Mouse (Mus musculus): ENCODE results near the gene Fndc3b.

The Fndc3b gene

DNA sequence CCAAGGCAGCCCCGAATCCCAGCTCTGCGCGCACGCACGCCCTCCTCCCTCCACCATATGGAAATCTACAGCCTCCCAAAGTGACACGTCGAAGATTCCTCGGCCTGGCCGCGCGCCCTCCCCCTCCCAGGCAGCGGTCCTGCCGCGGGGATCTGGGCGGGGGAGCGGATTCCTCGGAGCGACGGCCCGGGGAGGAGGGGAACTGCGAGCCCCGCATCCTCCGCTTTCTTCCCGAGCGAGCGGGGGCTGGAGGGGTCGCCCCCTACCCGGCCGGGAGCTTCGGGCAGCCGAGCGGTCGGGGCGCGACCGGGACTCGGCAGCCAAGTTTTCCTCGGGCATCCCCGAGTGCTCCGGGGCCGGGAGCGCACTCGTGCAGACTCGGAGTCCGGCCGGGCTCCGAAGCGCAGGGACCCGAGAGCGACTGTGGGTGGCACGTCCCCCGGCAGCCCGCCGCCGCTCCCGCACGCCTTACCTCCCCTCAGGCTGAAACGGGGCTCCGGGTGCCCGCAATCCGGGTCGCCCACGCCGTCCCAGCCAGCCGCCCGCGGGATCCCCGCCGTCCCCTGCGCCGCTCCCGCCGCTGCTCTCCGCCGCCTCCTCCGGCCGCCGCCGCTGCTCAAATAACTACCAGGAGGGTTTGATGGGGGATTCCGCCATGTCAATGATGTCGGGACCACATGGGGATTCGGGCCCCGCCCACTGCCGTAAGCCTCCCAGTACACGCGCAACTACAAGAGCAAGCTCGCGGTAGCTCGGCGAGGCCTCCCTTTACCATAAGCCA lies at the start of gene Fndc3b:
Fndc3b (minus strand) TSS at position 660 of the 781 bp plus-strand sequence.
- DNase-seq (ENCODE audit: extremely low spot score, low spot score), result peak; percentile 96

- DNase-seq (ENCODE audit: extremely low spot score, low spot score), result no peak
Measured at GRCm38 (mm10) chr3:27760278-27760677, 49.2 kb upstream of the Fndc3b start.

DNA sequence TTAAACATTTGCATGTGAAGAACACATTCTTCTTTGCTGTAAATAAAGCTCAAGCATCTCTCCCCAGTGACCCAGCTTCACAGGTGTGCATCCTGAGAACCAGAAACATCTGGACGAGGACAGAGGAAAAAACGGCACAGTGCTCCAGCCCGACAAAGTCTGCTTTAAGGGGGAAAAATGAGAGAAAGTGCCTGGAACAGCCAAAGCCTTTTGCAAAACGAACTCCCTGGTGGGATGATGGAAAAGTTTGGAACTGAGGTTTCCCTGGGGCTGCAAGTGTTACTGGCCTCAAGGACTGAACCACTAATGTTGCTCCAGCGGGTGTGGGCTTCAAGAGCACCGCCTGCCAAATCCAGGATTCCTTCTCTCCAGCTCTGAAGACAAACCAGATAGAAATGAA lies 47.9 kb upstream of the Fndc3b start:
- no peak for DNase-seq (ENCODE audit: extremely low spot score, low spot score)

- DNase-seq (ENCODE audit: extremely low spot score, low spot score), result no peak
Measured at GRCm38 (mm10) chr3:27751657-27752056, 40.5 kb upstream of the Fndc3b start.

DNA sequence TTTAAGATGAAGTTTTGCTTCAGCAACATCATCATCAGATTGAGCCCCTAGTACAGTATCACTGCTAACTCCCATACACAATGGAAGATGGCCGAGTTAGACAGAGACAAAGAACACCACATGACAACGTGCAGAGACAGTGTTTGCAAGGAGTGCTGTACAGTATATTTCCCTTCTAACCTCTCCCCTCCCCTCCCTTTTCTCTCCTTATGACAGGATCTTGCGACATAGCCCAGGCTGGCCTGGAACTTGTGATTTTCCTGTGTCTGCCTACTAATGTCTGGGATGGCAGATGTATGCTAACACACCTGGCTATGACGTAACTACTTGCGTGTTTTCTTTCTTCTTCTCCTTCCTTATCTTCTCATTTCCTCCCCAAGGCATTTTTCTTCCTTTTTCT lies 40.0 kb upstream of the Fndc3b start:
- no peak for DNase-seq (ENCODE audit: extremely low spot score, low spot score)

DNA sequence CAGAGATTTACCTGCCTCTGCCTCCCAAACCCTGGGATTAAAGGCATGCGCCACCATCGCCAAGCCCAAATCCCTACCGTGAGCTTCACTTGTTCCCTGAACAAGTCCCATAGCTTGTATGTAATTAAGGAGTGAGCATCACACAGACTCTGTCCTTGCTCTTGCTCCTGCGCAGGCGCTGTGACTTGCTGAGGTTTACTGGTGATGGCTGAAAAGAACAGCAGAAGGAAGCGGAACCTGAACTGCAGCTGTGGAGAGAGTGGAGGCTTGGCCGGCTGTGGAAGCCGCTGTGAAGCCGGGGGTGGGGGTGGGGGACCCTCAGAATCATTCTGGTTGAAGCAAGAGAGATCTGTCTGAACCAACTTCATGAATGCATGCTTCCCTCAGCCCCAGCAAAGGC lies 34.5 kb upstream of the Fndc3b start:
- DNase-seq (ENCODE audit: extremely low spot score, low spot score), result no peak

DNA sequence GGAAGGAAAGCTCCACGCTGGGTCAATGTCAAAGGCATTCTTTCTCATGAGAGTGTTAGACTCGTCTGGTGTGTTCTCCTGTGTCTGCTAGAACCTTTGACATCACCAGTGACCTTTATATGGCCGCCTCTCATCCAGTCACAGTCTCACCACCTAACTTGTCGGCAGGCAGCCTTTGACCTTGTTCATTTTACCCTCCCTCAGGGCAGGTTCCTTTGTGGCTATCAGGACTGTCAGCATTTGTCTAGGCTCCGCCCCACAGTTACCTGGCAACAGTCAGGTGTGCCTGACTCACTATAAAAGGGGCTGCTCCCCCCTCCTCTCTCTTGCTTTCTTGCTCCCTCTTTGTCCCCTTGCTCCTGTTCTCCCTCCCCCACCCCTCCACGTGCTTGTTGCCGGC lies 33.6 kb upstream of the Fndc3b start:
- DNase-seq (ENCODE audit: extremely low spot score, low spot score), result no peak

- no peak for DNase-seq (ENCODE audit: extremely low spot score, low spot score)
Measured at GRCm38 (mm10) chr3:27743271-27744145, 32.4 kb upstream of the Fndc3b start.

DNA sequence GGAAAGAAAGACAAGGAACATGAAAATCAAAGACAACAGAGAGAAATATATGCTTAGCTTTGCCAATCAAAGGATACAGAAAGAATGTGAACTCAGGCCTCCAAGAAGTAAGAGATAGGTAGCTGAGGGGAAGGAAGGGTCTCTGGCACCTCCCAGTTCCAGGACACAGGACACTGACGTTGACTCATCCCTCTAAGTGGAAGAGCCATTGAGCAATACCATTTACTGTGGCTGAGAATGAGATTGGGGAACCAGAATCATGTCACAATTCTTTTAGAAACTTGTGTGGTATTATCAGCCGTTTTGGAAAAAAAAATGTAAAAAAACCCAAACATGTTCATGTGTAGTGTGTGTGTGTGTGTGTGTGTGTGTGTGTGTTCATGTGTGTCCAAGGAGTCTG lies 31.0 kb upstream of the Fndc3b start:
- no peak for DNase-seq (ENCODE audit: extremely low spot score, low spot score)

GRCm38 (mm10) chr3:27740136-27740535 lies 29.0 kb upstream of the Fndc3b start:
- no peak for DNase-seq (ENCODE audit: extremely low spot score, low spot score)

GRCm38 (mm10) chr3:27736180-27736579 lies 25.1 kb upstream of the Fndc3b start:
- peak; percentile 24 for DNase-seq (ENCODE audit: extremely low spot score, low spot score)

DNA sequence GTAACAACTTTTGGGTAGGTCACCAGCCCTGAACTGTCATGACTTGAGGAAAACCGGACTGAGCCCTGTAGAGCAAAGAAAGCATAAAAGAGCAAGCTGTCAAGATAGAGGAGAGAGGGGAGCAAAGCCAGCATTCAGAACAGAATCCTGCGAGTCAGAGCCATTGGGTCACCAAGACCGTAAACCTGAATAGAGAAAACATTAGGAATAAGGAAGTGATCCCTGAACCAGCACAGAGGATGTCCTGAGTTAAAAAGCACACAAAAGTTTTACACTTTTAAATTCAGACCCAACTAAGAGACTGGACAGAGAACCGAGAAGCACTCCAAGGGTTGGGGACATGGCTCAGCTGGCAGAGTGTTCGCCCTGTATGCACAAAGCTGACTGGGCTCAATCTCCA lies 24.0 kb upstream of the Fndc3b start:
- DNase-seq (ENCODE audit: extremely low spot score, low spot score), result no peak

- no peak for DNase-seq (ENCODE audit: extremely low spot score, low spot score)
Measured at GRCm38 (mm10) chr3:27728798-27729782, 18.0 kb upstream of the Fndc3b start.

DNA sequence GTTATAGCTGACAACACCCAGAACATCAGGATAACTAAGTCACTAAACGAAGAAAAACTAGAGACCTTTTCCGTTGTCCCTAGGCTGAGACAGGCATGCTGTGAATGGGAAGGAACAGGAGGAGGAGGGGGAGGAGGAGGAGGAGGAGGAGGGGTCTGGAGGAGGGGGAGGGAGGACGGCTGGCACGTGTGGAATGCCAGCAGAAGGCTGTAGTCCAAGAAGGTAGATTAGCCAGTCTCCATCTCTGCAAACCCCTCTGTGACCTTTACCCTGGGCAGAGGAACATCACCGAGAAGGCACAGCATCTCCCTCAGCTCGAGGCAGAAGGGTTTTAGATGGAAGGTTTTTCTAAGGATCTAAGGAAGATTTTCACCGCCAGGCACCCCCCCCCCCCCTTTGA lies 17.1 kb upstream of the Fndc3b start:
- DNase-seq (ENCODE audit: extremely low spot score, low spot score), result no peak

DNA sequence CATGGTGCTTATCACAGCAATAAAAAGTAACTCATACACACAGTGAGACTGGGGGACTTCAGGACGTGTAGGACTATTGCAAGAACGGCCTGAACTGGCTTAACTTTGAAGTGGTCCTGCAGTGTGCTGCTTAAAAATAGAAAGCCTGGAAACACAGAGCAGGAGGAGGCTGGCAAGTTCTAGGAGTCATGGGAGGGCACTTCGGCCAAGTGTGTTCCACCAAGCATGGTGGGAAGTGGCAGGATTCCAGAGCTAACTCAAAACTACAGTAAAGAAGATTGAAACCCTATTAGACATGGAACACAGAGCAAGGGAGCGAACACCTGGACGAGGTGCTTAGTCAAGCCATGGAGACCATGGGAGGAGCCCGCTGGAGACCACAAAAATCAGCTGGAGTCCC lies 14.6 kb upstream of the Fndc3b start:
- DNase-seq (ENCODE audit: extremely low spot score, low spot score), result no peak

DNA sequence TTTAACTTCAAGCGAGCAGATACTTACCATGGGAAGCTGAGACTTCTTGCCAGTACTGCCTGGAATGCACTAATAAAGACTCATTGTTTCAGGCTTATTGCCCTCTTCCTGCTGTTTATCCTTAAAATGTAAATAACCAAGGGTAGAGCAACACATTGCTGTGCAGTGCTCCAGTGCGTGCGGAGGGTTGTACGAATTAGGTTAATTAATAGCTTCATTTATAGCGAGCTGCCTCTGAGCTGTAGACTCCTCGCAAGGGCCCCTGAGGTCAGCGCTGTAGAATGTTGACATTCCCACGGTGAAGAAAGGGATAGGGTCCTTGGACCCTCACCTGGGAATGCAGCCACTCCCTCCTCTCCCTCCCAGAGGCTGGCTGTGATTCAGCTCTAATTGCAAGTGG lies 13.1 kb upstream of the Fndc3b start:
- no peak for DNase-seq (ENCODE audit: extremely low spot score, low spot score)

GRCm38 (mm10) chr3:27718829-27719365 lies 7.8 kb upstream of the Fndc3b start:
- no peak for DNase-seq (ENCODE audit: extremely low spot score, low spot score)

GRCm38 (mm10) chr3:27713971-27714370 lies 2.9 kb upstream of the Fndc3b start:
- DNase-seq (ENCODE audit: extremely low spot score, low spot score), result no peak

DNA sequence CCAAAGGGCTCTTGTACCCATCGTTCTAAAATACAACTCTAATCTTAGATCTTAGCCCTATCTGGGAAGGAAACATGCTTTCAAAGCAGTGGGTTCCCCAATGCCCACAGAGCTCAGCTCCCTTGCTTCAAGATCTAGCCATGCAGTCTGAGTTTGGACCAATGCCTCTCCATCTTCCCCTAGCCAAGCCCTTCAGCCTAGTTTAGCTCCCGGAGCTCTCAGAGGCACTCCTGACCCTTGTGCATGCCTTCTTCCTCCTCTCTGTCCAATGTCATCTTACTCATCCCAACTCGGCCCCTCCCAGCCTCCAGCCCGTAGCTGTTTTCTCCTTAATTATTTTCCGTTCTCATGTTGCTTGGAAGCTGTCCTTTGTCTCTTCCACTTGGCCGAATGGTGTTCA lies 1.3 kb upstream of the Fndc3b start:
- no peak for DNase-seq (ENCODE audit: extremely low spot score, low spot score)

DNA sequence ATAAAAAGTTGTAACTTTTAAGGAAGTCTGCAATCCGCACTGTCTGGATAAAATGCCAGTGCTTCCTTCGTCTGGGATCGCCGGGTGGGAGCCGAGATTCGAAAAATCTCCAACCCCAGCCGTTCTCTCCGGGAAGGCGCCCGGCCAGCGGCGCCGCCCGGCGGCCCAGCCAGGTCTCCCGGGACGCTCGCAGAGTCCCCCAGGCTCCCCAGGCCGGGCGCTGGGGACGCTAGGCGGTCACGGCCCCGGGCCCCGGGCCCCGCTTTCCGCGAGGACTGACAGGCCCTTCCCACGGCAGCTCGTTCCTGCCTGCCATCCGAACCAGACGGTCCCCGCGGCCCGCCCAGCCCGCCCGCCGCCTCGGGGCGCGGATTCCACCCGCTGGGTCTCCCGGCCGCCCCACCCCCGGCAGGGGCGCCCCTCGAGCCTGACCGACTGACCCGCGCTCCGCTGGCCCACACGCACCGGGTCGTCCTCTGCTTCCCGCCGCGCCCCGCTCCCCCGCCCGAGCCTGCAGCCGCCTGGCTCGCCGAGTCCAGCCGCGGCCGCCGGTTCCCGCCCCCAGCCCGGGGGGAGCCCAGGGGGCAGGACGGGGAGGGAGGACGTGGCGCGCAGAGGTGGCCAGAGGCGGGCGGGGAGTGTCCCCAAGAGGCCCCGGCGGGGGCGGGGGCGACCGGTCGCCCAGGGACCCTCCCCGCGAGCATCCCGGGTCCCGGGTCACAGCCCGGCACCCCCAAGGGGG lies 1.0 kb downstream of the Fndc3b start:
- peak; percentile 87 for DNase-seq (ENCODE audit: extremely low spot score, low spot score)

Data from neural tube, embryonic 10.5 days (tissue).